Mouse (Mus musculus) spleen, adult 2 months (tissue): Measurements from ENCODE around the gene Mfsd1.

Experiments used
- CTCF ChIP-seq: fragments of 200-500 bp; IDR thresholded peaks from 2 replicates; pipeline ENCODE4 v1.5.1; 2011; ENCODE audit warnings: mild to moderate bottlenecking, inconsistent platforms; ENCODE audit not compliant: insufficient read depth, insufficient read length, insufficient replicate concordance; ENCODE audit errors: extremely low read depth
- POLR2A ChIP-seq: fragments of 200-500 bp; IDR thresholded peaks from 2 replicates; pipeline ENCODE4 v1.6.1; 2011; ENCODE audit warnings: low read depth, low read length, inconsistent platforms

DNA sequence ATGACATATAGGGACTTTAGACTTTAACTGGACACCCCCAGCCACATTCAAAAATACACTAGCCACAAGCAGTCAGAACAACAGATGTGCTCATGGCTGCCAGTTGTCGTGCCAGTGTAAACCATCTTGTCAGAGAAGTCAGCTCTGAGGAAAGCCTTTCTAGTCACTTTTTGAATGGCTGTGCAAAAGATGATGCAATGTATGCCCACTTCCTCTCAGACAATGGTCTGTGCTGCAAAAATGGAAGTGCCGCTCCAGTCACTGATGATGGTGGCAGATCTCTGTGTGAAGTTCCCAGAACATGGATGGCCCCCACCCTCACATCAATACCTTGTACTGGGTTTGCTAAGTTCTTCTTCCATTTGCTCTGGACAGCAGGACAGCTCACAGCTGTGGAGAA lies 6.3 kb upstream of the Mfsd1 start:
- TF ChIP-seq CTCF = no peak
- no peak for TF ChIP-seq POLR2A
